Mouse (Mus musculus) right cerebral cortex, postnatal 4 days (tissue): ENCODE data around the gene Cnot6l.

Source experiments
- DNase-seq: peaks from one replicate; pipeline ENCODE4 v3.0.0-alpha.2; 2022

Gene Cnot6l

GRCm38 (mm10) chr5:96161263-96161577 is 2.8 kb downstream of the Cnot6l start:
- DNase-seq, result no peak

DNA sequence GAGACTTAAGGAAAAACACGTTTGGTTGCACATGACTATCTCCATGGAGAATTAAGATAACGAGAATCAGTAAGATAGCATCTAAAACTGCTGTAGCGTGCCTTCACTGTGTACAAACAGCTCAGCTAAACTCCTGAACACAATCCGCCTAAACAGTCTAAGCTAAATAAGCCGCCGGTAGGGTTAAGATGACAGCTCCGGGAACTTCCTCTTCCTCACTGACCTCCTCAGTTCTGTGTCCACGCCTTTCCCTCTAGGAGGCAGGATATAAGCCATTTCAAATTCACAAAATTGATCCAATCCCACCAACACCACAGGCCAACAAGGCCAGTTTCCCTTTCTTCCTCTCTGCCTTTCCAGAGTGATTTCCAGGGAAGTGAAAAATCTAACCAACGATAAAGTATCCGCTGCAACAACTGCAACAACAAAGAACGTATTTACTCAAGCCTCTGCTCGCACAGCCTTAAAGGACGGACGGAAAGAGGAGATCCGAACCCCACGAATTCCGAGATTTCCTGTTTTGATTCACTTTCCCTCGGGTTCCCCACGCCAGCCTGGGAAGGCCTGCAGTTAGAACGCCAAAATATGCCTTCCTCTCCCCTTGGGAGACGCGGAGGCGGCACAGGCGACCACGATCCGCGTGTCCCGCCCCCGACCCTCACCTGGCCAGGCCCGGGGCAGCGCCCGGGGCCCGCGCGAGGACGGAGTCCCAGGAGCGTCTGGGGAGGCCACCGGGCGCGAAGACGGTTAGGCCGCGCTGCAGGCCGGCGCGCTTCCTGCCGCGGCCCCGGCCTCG is 3.3 kb downstream of the Cnot6l start:
- DNase-seq, result peak; percentile 31

- DNase-seq, result no peak
Measured at GRCm38 (mm10) chr5:96142351-96142750, 21.6 kb downstream of the Cnot6l start.

DNA sequence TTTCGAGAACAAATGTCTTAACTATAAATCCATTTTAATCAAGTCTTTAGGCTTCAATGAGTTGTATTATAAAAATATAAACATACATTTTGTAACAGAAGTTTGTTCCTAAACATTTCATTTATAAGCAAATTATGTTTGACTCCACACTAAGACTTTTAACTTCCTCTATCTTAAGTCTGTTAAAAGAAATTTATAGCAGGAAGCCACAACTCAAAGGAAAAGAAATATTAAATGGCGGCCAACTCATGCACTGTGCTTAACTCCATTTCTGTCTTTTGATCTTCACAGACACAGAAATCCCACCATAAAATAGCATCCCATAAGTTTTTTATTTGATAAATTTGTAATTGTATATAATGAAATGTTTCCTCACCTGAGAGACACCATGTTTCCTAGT is 33.3 kb downstream of the Cnot6l start:
- no peak for DNase-seq

DNA sequence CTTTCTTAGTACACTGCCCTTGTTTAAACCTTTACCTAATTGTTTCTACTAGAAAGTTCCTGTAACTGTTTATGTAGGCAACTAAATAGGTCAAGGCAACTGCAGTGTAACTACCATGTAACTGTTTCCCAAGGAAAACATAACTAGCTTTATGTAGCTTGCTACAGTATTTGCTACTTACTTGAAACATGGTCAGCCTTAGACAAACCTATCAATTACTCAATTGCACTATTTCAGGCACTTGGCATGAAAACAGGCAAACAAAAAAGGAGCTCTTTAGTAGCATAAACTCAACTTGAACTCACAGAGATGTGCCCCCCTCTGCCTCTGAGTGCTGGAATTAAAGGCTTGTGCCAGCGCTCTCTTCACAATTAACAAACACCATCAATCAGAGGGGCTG is 37.1 kb downstream of the Cnot6l start:
- DNase-seq, result no peak

- no peak for DNase-seq
Measured at GRCm38 (mm10) chr5:96114943-96115342, 49.0 kb downstream of the Cnot6l start.

- no peak for DNase-seq
Measured at GRCm38 (mm10) chr5:96104644-96105043, 59.3 kb downstream of the Cnot6l start.

- DNase-seq, result no peak
Measured at GRCm38 (mm10) chr5:96091468-96091867, 72.5 kb downstream of the Cnot6l start.

- DNase-seq, result no peak
Measured at GRCm38 (mm10) chr5:96085324-96085723, 78.6 kb downstream of the Cnot6l start.

GRCm38 (mm10) chr5:96079026-96079425 is 84.9 kb downstream of the Cnot6l start:
- no peak for DNase-seq

DNA sequence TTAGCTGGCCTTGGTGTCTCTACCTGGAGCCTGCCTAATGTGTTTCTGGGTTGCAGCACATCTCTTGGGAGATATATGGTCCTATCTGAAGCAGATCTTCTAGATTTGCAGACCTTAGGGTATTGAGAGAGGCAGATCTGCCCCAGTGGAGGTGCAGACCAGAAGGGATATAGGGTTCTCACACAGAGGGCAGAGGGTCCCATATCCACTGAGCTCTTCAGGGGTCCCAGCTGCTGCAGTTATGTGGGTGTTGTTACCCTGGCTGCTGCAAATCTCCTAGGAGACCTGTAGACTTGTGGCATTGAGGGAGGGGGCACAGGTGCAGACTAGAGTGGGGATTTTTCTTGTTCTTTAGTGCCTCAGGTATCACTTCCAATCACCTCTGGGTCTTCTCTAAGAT is 98.4 kb downstream of the Cnot6l start:
- no peak for DNase-seq

DNA sequence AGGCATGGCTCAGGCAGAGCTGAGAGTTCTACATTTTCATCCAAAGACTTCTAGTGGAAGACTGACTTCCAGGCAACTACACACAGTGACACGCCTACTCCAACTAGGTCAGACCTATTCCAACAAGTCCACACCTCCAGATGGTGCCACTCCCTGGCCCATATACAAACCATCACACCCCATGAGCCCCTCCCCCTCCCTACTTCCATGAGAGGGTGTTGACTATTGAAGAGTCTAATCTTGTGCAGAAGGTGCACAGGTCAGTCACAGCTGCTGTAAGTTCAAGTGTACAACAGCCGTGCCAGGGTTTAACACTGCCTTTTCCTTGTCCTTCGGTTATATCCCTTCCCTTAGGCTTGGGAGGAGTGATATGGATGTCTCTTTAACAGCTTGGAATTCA is 121.5 kb downstream of the Cnot6l start:
- no peak for DNase-seq

DNA sequence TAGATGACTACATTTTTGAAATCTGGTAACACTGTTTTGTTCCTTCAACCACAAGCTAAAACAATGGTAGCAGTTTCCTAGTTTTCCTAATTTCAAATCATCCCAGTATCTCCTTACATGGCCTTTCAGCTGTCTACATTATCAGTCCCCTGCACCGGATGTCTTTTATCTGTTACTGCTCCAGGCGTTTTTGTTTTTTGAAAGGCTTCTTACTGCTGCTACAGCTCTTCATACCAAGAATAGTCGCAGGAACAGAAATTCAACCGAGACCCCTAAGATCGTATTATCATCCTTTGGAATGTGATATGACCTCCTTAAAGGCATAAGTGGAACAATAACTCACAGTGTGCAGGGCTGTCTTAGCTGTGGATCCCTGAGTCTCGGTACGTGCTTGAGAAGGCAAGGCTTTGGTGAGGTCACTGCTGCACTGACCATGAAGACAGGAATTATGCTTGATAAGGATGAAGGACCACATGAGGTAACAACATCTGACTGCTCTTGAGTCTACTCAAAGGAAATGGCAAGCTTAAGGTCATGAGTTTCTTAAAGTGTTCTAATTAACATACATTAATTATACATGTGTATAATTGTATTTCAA is 122.4 kb downstream of the Cnot6l start:
- no peak for DNase-seq

GRCm38 (mm10) chr5:96039188-96039840 is 124.7 kb downstream of the Cnot6l start:
- no peak for DNase-seq

DNA sequence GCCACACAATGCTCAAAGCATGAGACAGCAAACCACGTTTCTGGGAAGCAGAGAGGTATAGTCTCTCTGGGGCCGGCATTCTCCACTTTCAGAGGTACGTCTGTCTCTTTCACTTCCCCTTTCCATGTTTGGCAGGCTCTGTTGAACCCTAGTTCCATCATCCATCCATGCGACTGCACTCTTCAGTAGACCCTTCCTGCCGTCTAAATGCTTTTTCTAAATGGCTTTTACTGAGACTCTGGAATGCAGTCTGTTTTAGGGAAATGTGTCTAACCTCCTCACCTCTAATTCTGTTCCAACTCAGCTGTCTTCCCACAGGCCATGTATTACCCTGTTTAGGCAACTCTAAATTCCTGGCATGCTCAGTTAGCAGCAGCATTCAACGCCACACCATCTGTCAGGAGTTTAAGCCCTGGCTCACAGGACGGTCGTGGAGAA is 126.3 kb downstream of the Cnot6l start:
- DNase-seq, result no peak

DNA sequence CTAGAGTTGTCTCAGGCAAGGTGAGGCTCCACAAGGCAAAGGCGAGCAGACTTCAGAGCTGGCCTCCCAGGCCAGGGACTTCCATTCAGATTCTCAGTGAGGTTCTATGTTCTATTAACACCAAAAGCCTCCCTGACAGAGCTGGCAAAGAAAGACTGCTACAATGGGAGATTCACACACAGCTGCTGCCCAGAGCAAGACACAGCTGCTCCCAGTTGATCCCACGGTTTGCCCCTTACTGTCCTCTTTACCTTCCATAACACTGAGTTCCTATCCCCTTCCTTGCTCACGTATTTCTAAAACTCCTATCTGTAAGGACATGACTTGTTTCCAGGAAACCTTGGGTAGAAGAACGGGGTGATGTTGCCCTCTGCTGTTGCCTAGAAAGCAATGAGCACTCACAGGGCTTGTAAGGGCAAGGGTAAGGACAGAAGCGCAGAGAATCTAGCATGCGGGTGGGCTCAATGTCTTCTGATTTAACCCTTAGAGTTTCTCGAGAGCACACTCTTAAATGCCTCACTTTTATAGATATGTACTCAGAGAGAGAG is 127.8 kb downstream of the Cnot6l start:
- no peak for DNase-seq

DNA sequence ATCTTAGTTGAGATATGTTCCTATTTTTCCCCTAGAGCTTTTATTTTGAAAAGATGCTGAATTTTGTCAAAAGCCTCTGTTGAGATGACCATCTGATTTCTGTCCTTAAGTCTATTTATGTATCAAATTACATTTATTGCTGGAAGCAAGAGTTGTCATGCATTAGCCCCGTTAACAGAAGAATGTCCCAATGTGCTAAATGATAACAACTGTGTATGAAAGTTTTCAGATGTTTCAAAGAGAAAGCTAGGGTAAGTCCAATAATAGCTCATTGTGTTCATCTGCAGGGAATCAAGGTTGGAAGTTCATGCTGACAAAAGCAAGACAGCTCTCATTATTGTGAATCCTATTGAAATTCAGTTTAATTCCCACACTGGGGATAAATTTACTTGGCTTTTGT is 129.9 kb downstream of the Cnot6l start:
- no peak for DNase-seq

DNA sequence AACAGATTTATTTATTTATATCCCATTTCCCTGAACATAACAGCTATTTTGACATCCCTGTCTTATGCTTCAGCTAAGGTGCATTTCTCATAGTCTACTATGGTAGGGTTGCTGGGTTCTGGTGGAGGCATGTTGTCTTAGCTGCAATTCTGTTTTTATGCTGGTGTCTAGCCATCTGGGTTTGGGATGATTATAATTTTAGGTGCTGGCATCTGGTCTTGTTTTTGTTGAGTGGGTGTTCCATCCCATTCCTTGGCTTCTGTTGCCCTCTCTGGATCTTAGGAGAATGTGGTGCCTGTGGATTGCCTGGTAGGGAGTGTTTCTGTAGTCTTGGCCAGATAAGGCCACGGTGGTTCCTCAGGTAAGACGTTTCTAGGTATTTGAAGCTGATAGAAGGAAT is 134.2 kb downstream of the Cnot6l start:
- no peak for DNase-seq
